Mouse (Mus musculus): ENCODE results near the gene Ccdc154.

DNA sequence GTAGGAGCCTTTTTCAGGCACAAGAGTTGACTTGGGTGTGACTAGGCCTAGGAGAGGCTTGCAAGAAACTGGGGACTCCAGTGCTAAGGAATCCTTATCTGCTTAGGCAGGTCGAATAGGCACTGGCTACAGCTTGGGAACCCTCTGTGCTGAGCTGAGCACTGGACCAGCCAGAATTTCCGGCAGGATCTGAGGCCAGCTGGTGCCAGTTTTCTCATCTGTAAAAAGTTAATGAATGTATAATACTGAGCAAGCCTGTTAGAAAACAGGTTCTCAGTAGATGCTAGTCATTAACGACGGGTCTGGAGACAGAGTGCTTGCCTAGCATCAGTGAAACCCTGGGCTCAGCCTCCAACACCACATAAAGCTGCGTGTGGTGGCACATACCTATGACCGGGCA is 26.6 kb upstream of the Ccdc154 start:
- TF ChIP-seq CTCF (IDR thresholded peaks at IDR 0.05; ENCODE audit: control insufficient read depth, insufficient read depth, insufficient replicate concordance, low read depth, low read length) (no peak), POLR2A (IDR thresholded peaks at IDR 0.05; ENCODE audit: control insufficient read depth, low read depth, low read length) (no peak)

All from testis, adult 2 months (tissue).